Mouse (Mus musculus) MEL (cell line): ENCODE measurements around the gene Rbm47. TPM values are rescaled to one million over a fixed set of nuclear protein-coding genes. Genes with fewer than 3 reads are reported as not detected.

Source experiments
- DNase-seq: peaks from one replicate; pipeline ENCODE4 v3.0.0; 2011; ENCODE audit warnings: low read depth, low spot score
- H3K27ac ChIP-seq: 2 replicates; pipeline ENCODE4 v1.5.1; 2012; ENCODE audit warnings: low read depth, mild to moderate bottlenecking, control low read depth, low read length, moderate library complexity; ENCODE audit not compliant: control insufficient read depth
- H3K27me3 ChIP-seq, 2 experiments: fragments of 150-350 bp in 1 of 2; sonication (generic) in 1 of 2; 2 replicates each; pipeline ENCODE4 v1.6.1; 2012; ENCODE audit warnings: low read length in 2 of 2, mild to moderate bottlenecking in 2 of 2, improper control_type of control experiment in 1 of 2, moderate library complexity in 1 of 2; ENCODE audit not compliant: insufficient read depth in 2 of 2, control insufficient read depth in 1 of 2
- H3K36me3 ChIP-seq, 2 experiments: 2 replicates each; pipeline ENCODE4 v1.6.1; 2012 to 2014; ENCODE audit warnings: low read length in 2 of 2, improper control_type of control experiment in 1 of 2, inconsistent platforms in 1 of 2, mild to moderate bottlenecking in 1 of 2; ENCODE audit not compliant: insufficient read depth in 2 of 2, control insufficient read depth in 1 of 2
- H3K4me1 ChIP-seq, 2 experiments: fragments of 150-350 bp in 1 of 2; sonication (generic) in 1 of 2; 2 replicates each; pipeline ENCODE4 v1.6.1; 2012; ENCODE audit warnings: low read length in 2 of 2, improper control_type of control experiment in 1 of 2, mild to moderate bottlenecking in 1 of 2; ENCODE audit not compliant: insufficient read depth in 2 of 2, control insufficient read depth in 1 of 2
- H3K4me3 ChIP-seq, 2 experiments: fragments of 150-350 bp in 1 of 2; sonication (generic) in 1 of 2; 2 replicates each; pipeline ENCODE4 v1.5.1; 2012; ENCODE audit warnings: low read depth in 2 of 2, low read length in 2 of 2, mild to moderate bottlenecking in 2 of 2, moderate library complexity in 2 of 2, control low read depth in 1 of 2, improper control_type of control experiment in 1 of 2; ENCODE audit not compliant: control insufficient read depth in 1 of 2, insufficient read depth in 1 of 2
- H3K79me2 ChIP-seq: 2 replicates; pipeline ENCODE4 v1.6.1; 2012; ENCODE audit warnings: mild to moderate bottlenecking, low read length, moderate library complexity; ENCODE audit not compliant: control insufficient read depth, poor library complexity, insufficient read depth
- H3K9ac ChIP-seq: 2 replicates; pipeline ENCODE4 v1.6.1; 2012; ENCODE audit warnings: low read depth, mild to moderate bottlenecking, control low read depth, low read length, moderate library complexity; ENCODE audit not compliant: control insufficient read depth, poor library complexity, severe bottlenecking
- H3K9me3 ChIP-seq: fragments of 150-350 bp; sonication (generic); replicated peaks from 2 replicates; pipeline ENCODE4 v1.6.1; 2012; ENCODE audit warnings: mild to moderate bottlenecking, low read length, improper control_type of control experiment, moderate library complexity; ENCODE audit not compliant: insufficient read depth
- CTCF ChIP-seq, 3 experiments: IDR thresholded peaks in 2 of 3; conservative IDR thresholded peaks in 1 of 3; 2 replicates each; pipeline ENCODE4 v1.5.1; 2011 to 2012; ENCODE audit warnings: low read length in 3 of 3, low read depth in 2 of 3, mild to moderate bottlenecking in 2 of 3, improper control_type of control experiment in 1 of 3, inconsistent platforms in 1 of 3, mixed read lengths in 1 of 3, moderate library complexity in 1 of 3; ENCODE audit not compliant: control insufficient read depth in 1 of 3, insufficient read depth in 1 of 3, poor library complexity in 1 of 3, severe bottlenecking in 1 of 3
- EP300 ChIP-seq, 2 experiments: IDR thresholded peaks; 2 replicates each; pipeline ENCODE4 v1.6.1; 2011; ENCODE audit warnings: improper control_type of control experiment in 2 of 2, low read length in 2 of 2, low read depth in 1 of 2, mild to moderate bottlenecking in 1 of 2
- ETS1 ChIP-seq: IDR thresholded peaks from 2 replicates; pipeline ENCODE4 v1.6.1; 2012; ENCODE audit warnings: low read depth, mild to moderate bottlenecking, inconsistent platforms, low read length, improper control_type of control experiment, moderate library complexity
- GATA1 ChIP-seq: IDR thresholded peaks from 2 replicates; pipeline ENCODE4 v1.6.1; 2011; ENCODE audit warnings: low read depth, low read length, improper control_type of control experiment
- MAFK ChIP-seq: IDR thresholded peaks from 2 replicates; pipeline ENCODE4 v1.6.1; 2011; ENCODE audit warnings: low read depth, mild to moderate bottlenecking, low read length, improper control_type of control experiment, borderline replicate concordance
- MAZ ChIP-seq: IDR thresholded peaks from 2 replicates; pipeline ENCODE4 v1.6.1; 2012; ENCODE audit warnings: low read depth, mild to moderate bottlenecking, inconsistent platforms, low read length, improper control_type of control experiment
- MEF2A ChIP-seq: IDR thresholded peaks from 2 replicates; pipeline ENCODE4 v1.6.1; 2014; ENCODE audit warnings: low read depth, mild to moderate bottlenecking, inconsistent platforms, low read length, improper control_type of control experiment; ENCODE audit not compliant: poor library complexity, insufficient replicate concordance, severe bottlenecking; ENCODE audit errors: extremely low read depth
- MYC ChIP-seq: IDR thresholded peaks from 2 replicates; pipeline ENCODE4 v1.6.1; 2011; ENCODE audit warnings: low read depth, mild to moderate bottlenecking, low read length, improper control_type of control experiment, moderate library complexity
- NELFE ChIP-seq: IDR thresholded peaks from 2 replicates; pipeline ENCODE4 v1.6.1; 2011; ENCODE audit warnings: low read depth, low read length, improper control_type of control experiment
- NRF1 ChIP-seq: IDR thresholded peaks from 2 replicates; pipeline ENCODE4 v1.6.1; 2014; ENCODE audit warnings: low read depth, mild to moderate bottlenecking, inconsistent platforms, low read length, improper control_type of control experiment, moderate library complexity; ENCODE audit not compliant: poor library complexity, insufficient read depth, severe bottlenecking
- POLR2A ChIP-seq, 2 experiments: IDR thresholded peaks; 2 replicates each; pipeline ENCODE4 v1.6.1; 2011 to 2012; ENCODE audit warnings: low read length in 2 of 2, mild to moderate bottlenecking in 2 of 2, control low read depth in 1 of 2, improper control_type of control experiment in 1 of 2, low read depth in 1 of 2, moderate library complexity in 1 of 2; ENCODE audit not compliant: control insufficient read depth in 1 of 2, insufficient read depth in 1 of 2, poor library complexity in 1 of 2
- POLR2AphosphoS2 ChIP-seq: IDR thresholded peaks from 2 replicates; pipeline ENCODE4 v1.6.1; 2011; ENCODE audit warnings: low read length, improper control_type of control experiment
- RAD21 ChIP-seq: IDR thresholded peaks from 2 replicates; pipeline ENCODE4 v1.6.1; 2011; ENCODE audit warnings: mild to moderate bottlenecking, low read depth, low read length, improper control_type of control experiment
- RCOR1 ChIP-seq: IDR thresholded peaks from 2 replicates; pipeline ENCODE4 v1.6.1; 2012; ENCODE audit warnings: low read depth, mild to moderate bottlenecking, inconsistent platforms, low read length, improper control_type of control experiment
- SIN3A ChIP-seq: IDR thresholded peaks from 2 replicates; pipeline ENCODE4 v1.6.1; 2012; ENCODE audit warnings: low read length, improper control_type of control experiment, inconsistent platforms
- SMC3 ChIP-seq: IDR thresholded peaks from 2 replicates; pipeline ENCODE4 v1.6.1; 2011; ENCODE audit warnings: low read depth, low read length, improper control_type of control experiment
- TBP ChIP-seq: IDR thresholded peaks from 2 replicates; pipeline ENCODE4 v1.8.0; 2011; ENCODE audit warnings: low read depth, low read length, improper control_type of control experiment
- USF2 ChIP-seq, 2 experiments: IDR thresholded peaks; 2 replicates each; pipeline ENCODE4 v1.6.1; 2011 to 2012; ENCODE audit warnings: improper control_type of control experiment in 2 of 2, low read length in 2 of 2, borderline replicate concordance in 1 of 2, inconsistent platforms in 1 of 2, low read depth in 1 of 2, mild to moderate bottlenecking in 1 of 2; ENCODE audit not compliant: insufficient read depth in 1 of 2
- ZC3H11A ChIP-seq: IDR thresholded peaks from 2 replicates; pipeline ENCODE4 v1.6.1; 2012; ENCODE audit warnings: low read depth, mild to moderate bottlenecking, inconsistent platforms, low read length, improper control_type of control experiment
- ZKSCAN1 ChIP-seq: IDR thresholded peaks from 2 replicates; pipeline ENCODE4 v1.6.1; 2012; ENCODE audit warnings: low read depth, mild to moderate bottlenecking, inconsistent platforms, low read length, improper control_type of control experiment, moderate library complexity
- ZNF384 ChIP-seq: IDR thresholded peaks from 2 replicates; pipeline ENCODE4 v1.6.1; 2012; ENCODE audit warnings: low read depth, mild to moderate bottlenecking, inconsistent platforms, low read length, improper control_type of control experiment
- polyA plus RNA-seq, 2 experiments: library from polyadenylated mRNA; stranded (reverse) in 1 of 2; unstranded in 1 of 2; fragments of >175 nt in 1 of 2; fragments of >200 nt in 1 of 2; gene quantifications; 2 replicates each; pipeline versions ENCODE4 v1.2.1 to v1.2.4; 2012; ENCODE audit warnings: low replicate concordance in 2 of 2, low read depth in 1 of 2; ENCODE audit not compliant: insufficient read length in 2 of 2, insufficient read depth in 1 of 2, missing spikeins in 1 of 2
- total RNA-seq: library from RNA; depleted of rRNA; stranded (reverse); fragments of 300-350 nt; gene quantifications from 2 replicates; pipeline ENCODE4 v1.2.3, GENCODE M21; 2012

Gene Rbm47
- total and polyA plus RNA-seq, 3 experiments = not detected

- H3K27me3 ChIP-seq = no peaks in the 10 kb centered on the region
- no peak for TF ChIP-seq MAFK
- no peak for TF ChIP-seq NELFE
- TF ChIP-seq ZKSCAN1 = no peak
- no peaks in the 10 kb centered on the region for H3K9me3 ChIP-seq
- peaks cover 0 to 4% of the 10 kb centered on the region in 2 experiments; a peak in 2 of 4 replicates for H3K36me3 ChIP-seq
- no peak for DNase-seq
- H3K9ac ChIP-seq = no peak overlapping the region
- H3K4me3 ChIP-seq = no peak overlapping the region
- peaks cover 5 to 10% of the 10 kb centered on the region in 2 experiments for H3K4me1 ChIP-seq
- H3K79me2 ChIP-seq = no peaks in the 10 kb centered on the region
- no peak overlapping the region for H3K27ac ChIP-seq
Observed at GRCm38 (mm10) chr5:66081443-66082228, 91.3 kb downstream of the Rbm47 start.

GRCm38 (mm10) chr5:66080529-66081220 is 92.2 kb downstream of the Rbm47 start:
- no peaks in the 10 kb centered on the region for H3K27me3 ChIP-seq
- no peaks in the 10 kb centered on the region for H3K9me3 ChIP-seq
- peaks cover 0 to 2% of the 10 kb centered on the region in 2 experiments; a peak in 2 of 4 replicates for H3K36me3 ChIP-seq
- no peak overlapping the region for H3K27ac ChIP-seq
- peaks cover 2 to 4% of the 10 kb centered on the region in 2 experiments; a peak in 3 of 4 replicates for H3K4me1 ChIP-seq
- H3K9ac ChIP-seq = no peak overlapping the region
- H3K79me2 ChIP-seq = no peaks in the 10 kb centered on the region
- no peak for DNase-seq
- TF ChIP-seq ZNF384 (no peak), TBP (no peak), EP300 (IDR thresholded peaks at IDR 0.05; ENCODE audit: low read depth in 1 of 2, low read length in 2 of 2) (no peak)
- no peak overlapping the region for H3K4me3 ChIP-seq

- no peaks in the 10 kb centered on the region for H3K27me3 ChIP-seq
Observed at GRCm38 (mm10) chr5:66079358-66080179, 93.3 kb downstream of the Rbm47 start.

More at GRCm38 (mm10) chr5:66079358-66080179, 93.3 kb downstream of the Rbm47 start:
- no peak overlapping the region for H3K27ac ChIP-seq
- no peak overlapping the region for H3K9ac ChIP-seq
- no peak overlapping the region for H3K4me3 ChIP-seq
- no peak for TF ChIP-seq ZC3H11A
- TF ChIP-seq MEF2A = no peak
- TF ChIP-seq MAZ = no peak
- TF ChIP-seq NRF1 = no peak
- TF ChIP-seq USF2 (IDR thresholded peaks at IDR 0.05; ENCODE audit: borderline replicate concordance in 1 of 2, insufficient read depth in 1 of 2, low read depth in 1 of 2, low read length in 2 of 2) = no peak
- TF ChIP-seq MYC = no peak
- TF ChIP-seq GATA1 = no peak
- TF ChIP-seq CTCF (IDR thresholded peaks at IDR 0.05 in 2 of 3, conservative IDR thresholded peaks at IDR 0.05 in 1 of 3; ENCODE audit: control insufficient read depth in 1 of 3, insufficient read depth in 1 of 3, low read depth in 2 of 3, low read length in 3 of 3, poor library complexity in 1 of 3, severe bottlenecking in 1 of 3) = no peak
- TF ChIP-seq POLR2AphosphoS2 = no peak
- no peak for TF ChIP-seq POLR2A (IDR thresholded peaks at IDR 0.05; ENCODE audit: control insufficient read depth in 1 of 2, insufficient read depth in 1 of 2, low read depth in 1 of 2, low read length in 2 of 2, poor library complexity in 1 of 2)
- no peak for TF ChIP-seq SMC3
- no peak for TF ChIP-seq RCOR1
- no peak for TF ChIP-seq ETS1
- no peak for TF ChIP-seq RAD21
- no peak for TF ChIP-seq SIN3A
- TF ChIP-seq, all 39 proteins: peak for 0
- DNase-seq = no peak
- no peaks in the 10 kb centered on the region for H3K79me2 ChIP-seq
- H3K9me3 ChIP-seq = no peaks in the 10 kb centered on the region
- H3K36me3 ChIP-seq = peaks cover 0 to 10% of the 10 kb centered on the region in 2 experiments; a peak in 2 of 4 replicates
- H3K4me1 ChIP-seq = peaks cover under 1 to 15% of the 10 kb centered on the region in 2 experiments; a peak in 3 of 4 replicates
